Mouse (Mus musculus) kidney, embryonic 16.5 days (tissue): Measurements from ENCODE around the gene Wfdc2. TPM values are rescaled to one million over a fixed set of nuclear protein-coding genes. Genes with fewer than 3 reads are reported as not detected.
"Not testable (repeated sequence)": the region's sequence is repeated elsewhere in the genome, so short reads cannot be mapped to it uniquely, and the experiment has no call there.

ENCODE experiments used
- ATAC-seq: fragments of 200-750 bp; cut with Nextera tagmentation; 2 replicates; pipeline ENCODE4 v1.8.0; 2017; ENCODE audit warnings: moderate TSS enrichment; ENCODE audit not compliant: low FRiP score, low TSS enrichment
- H3K27ac ChIP-seq: fragments of 300-500 bp; sonication (generic); 2 replicates; pipeline ENCODE4 v1.5.1; 2014; ENCODE audit warnings: low read length
- H3K27me3 ChIP-seq: fragments of 300-500 bp; sonication (generic); 2 replicates; pipeline ENCODE4 v1.6.1; 2014; ENCODE audit warnings: low read length, control low read depth, mixed read lengths; ENCODE audit not compliant: insufficient read depth
- H3K36me3 ChIP-seq: fragments of 300-500 bp; sonication (generic); 2 replicates; pipeline ENCODE4 v1.6.1; 2014; ENCODE audit warnings: low read length, control low read depth, mixed read lengths; ENCODE audit not compliant: insufficient read depth
- H3K4me1 ChIP-seq: fragments of 300-500 bp; sonication (generic); 2 replicates; pipeline ENCODE4 v1.6.1; 2014; ENCODE audit warnings: low read length, control low read depth, mixed read lengths; ENCODE audit not compliant: insufficient read depth
- H3K4me2 ChIP-seq: fragments of 300-500 bp; sonication (generic); replicated peaks from 2 replicates; pipeline ENCODE4 v1.6.1; 2014; ENCODE audit warnings: low read depth, low read length
- H3K4me3 ChIP-seq: fragments of 300-500 bp; sonication (generic); 2 replicates; pipeline ENCODE4 v1.5.1; 2014; ENCODE audit warnings: mild to moderate bottlenecking, low read length
- H3K9ac ChIP-seq: fragments of 300-500 bp; sonication (generic); replicated peaks from 2 replicates; pipeline ENCODE4 v1.6.1; 2014; ENCODE audit warnings: low read length
- H3K9me3 ChIP-seq: fragments of 300-500 bp; sonication (generic); 2 replicates; pipeline ENCODE4 v1.6.1; 2016; ENCODE audit warnings: low read length, control low read depth
- WGBS: fragments of 180-500 bp; shearing (Covaris S2); extraction: QIAGEN DNeasy Blood & Tissue Kit; methylation state at CpG from one replicate; pipeline ENCODE4 v1.1.7; 2014; 5-methylcytosine and 5-hydroxymethylcytosine counted together
- polyA plus RNA-seq: library from polyadenylated mRNA; unstranded; fragments of >200 nt; fragmentation: Nextera tagmentation; extraction: Ambion mirVana; gene quantifications from 2 replicates; pipeline ENCODE4 v1.2.1, GENCODE M21; 2015

Wfdc2 gene
- polyA plus RNA-seq, 1 experiment from 2014 or later = 441 TPM

- 1% methylated on average over 32 of the region's 32 CpGs for WGBS
- H3K9me3 ChIP-seq = peaks cover 6% of the 10 kb centered on the region; the same call in 1 of the 2 replicates
- peak overlapping the region; percentile 85 for H3K4me2 ChIP-seq
- H3K4me3 ChIP-seq = peak overlapping the region; percentile 57
- H3K36me3 ChIP-seq = peaks cover 17% of the 10 kb centered on the region
- ATAC-seq = peak; percentile 67
- 0 out of 2 replicates have a peak, but pooled peaks cover 6% of the 10 kb centered on the region for H3K27me3 ChIP-seq
- peak overlapping the region; percentile 83 for H3K27ac ChIP-seq
- peak overlapping the region; percentile 80 for H3K9ac ChIP-seq
- H3K4me1 ChIP-seq = peaks cover 19% of the 10 kb centered on the region
Observed at GRCm38 (mm10) chr2:164563339-164564038, 1.3 kb downstream of the Wfdc2 start.

GRCm38 (mm10) chr2:164564346-164564745 is 2.1 kb downstream of the Wfdc2 start:
- peaks cover 6% of the 10 kb centered on the region; the same call in 1 of the 2 replicates for H3K9me3 ChIP-seq

GRCm38 (mm10) chr2:164566997-164567396 is 4.8 kb downstream of the Wfdc2 start:
- WGBS = 79% methylated on average over 2 of the region's 2 CpGs
- no peak overlapping the region for H3K4me2 ChIP-seq
- no peak overlapping the region for H3K9ac ChIP-seq
- peaks cover 6% of the 10 kb centered on the region; the same call in 1 of the 2 replicates for H3K9me3 ChIP-seq
- H3K36me3 ChIP-seq = peaks cover 17% of the 10 kb centered on the region
- H3K4me3 ChIP-seq = no peak overlapping the region
- ATAC-seq = no peak
- no peak overlapping the region for H3K27ac ChIP-seq
- peaks cover 19% of the 10 kb centered on the region for H3K4me1 ChIP-seq
- 0 out of 2 replicates have a peak, but pooled peaks cover 6% of the 10 kb centered on the region for H3K27me3 ChIP-seq

More at GRCm38 (mm10) chr2:164564346-164564745, 2.1 kb downstream of the Wfdc2 start:
- WGBS = 63% methylated on average over 5 of the region's 5 CpGs
- no peak overlapping the region for H3K27ac ChIP-seq
- 0 out of 2 replicates have a peak, but pooled peaks cover 6% of the 10 kb centered on the region for H3K27me3 ChIP-seq
- no peak for ATAC-seq
- H3K36me3 ChIP-seq = peaks cover 17% of the 10 kb centered on the region
- H3K4me3 ChIP-seq = peak overlapping the region; percentile 57
- peak overlapping the region; percentile 80 for H3K9ac ChIP-seq
- peak overlapping the region; percentile 85 for H3K4me2 ChIP-seq
- H3K4me1 ChIP-seq = peaks cover 19% of the 10 kb centered on the region

GRCm38 (mm10) chr2:164567460-164567859 is 5.2 kb downstream of the Wfdc2 start:
- 88% methylated on average over 5 of the region's 5 CpGs for WGBS
- no peak for ATAC-seq
- Histone ChIP-seq H3K27me3 (0 out of 2 replicates have a peak, but pooled peaks cover 2% of the 10 kb centered on the region), H3K9ac (no peak overlapping the region), H3K36me3 (peaks cover 17% of the 10 kb centered on the region), H3K9me3 (peaks cover 6% of the 10 kb centered on the region; the same call in 1 of the 2 replicates), H3K4me3 (no peak overlapping the region), H3K27ac (no peak overlapping the region), H3K4me1 (peaks cover 17% of the 10 kb centered on the region), H3K4me2 (no peak overlapping the region)

- 83% methylated on average over 6 of the region's 6 CpGs for WGBS
- not testable (repeated sequence) for H3K9ac ChIP-seq, H3K36me3 ChIP-seq, H3K4me2 ChIP-seq, H3K27ac ChIP-seq, H3K4me1 ChIP-seq, H3K4me3 ChIP-seq, H3K27me3 ChIP-seq, H3K9me3 ChIP-seq, ATAC-seq
Observed at GRCm38 (mm10) chr2:164573359-164573758, 11.1 kb downstream of the Wfdc2 start, which contains the start of gene Spint3. TSS of gene Spint3 (minus strand) at chr2:164573459.

GRCm38 (mm10) chr2:164585025-164585725 is 23.0 kb downstream of the Wfdc2 start, which contains the start of gene Wfdc6a:
TSS of gene Wfdc6a (minus strand) at chr2:164585447.
- H3K9ac ChIP-seq, H3K36me3 ChIP-seq, H3K27ac ChIP-seq, H3K4me3 ChIP-seq, H3K9me3 ChIP-seq, H3K27me3 ChIP-seq, H3K4me2 ChIP-seq, ATAC-seq: not testable (repeated sequence)
- H3K4me1 ChIP-seq = peaks cover 12% of the 10 kb centered on the region
- WGBS = 57% methylated on average over 13 of the region's 13 CpGs

GRCm38 (mm10) chr2:164592014-164592413 is 29.8 kb downstream of the Wfdc2 start:
- 8% methylated on average over 4 of the region's 4 CpGs for WGBS
- H3K4me1 ChIP-seq = peaks cover 12% of the 10 kb centered on the region
- H3K4me2 ChIP-seq = no peak overlapping the region
- no peaks in the 10 kb centered on the region for H3K36me3 ChIP-seq
- no peaks in the 10 kb centered on the region for H3K27me3 ChIP-seq
- ATAC-seq = no peak; the same call in 1 of the 2 replicates
- H3K9me3 ChIP-seq = no peaks in the 10 kb centered on the region
- H3K9ac ChIP-seq = no peak overlapping the region
- no peak overlapping the region for H3K27ac ChIP-seq
- H3K4me3 ChIP-seq = no peak overlapping the region

GRCm38 (mm10) chr2:164593494-164593893 is 31.3 kb downstream of the Wfdc2 start, which contains the start of gene Eppin:
TSS of gene Eppin (minus strand) at chr2:164593594.
- H3K4me3 ChIP-seq = no peak within 1 kb of the TSS
- H3K4me2 ChIP-seq = no peak within 1 kb of the TSS
- peaks cover 12% of the 10 kb centered on the region for H3K4me1 ChIP-seq
- no peak within 1 kb of the TSS for H3K9ac ChIP-seq
- no peak within 1 kb of the TSS for H3K27ac ChIP-seq
- no peak for ATAC-seq
- no peaks in the 10 kb centered on the region for H3K27me3 ChIP-seq
- WGBS = 85% methylated on average over 4 of the region's 4 CpGs
- no peaks in the 10 kb centered on the region for H3K9me3 ChIP-seq
- H3K36me3 ChIP-seq = no peaks in the 10 kb centered on the region

GRCm38 (mm10) chr2:164600179-164600578 is 38.0 kb downstream of the Wfdc2 start:
- 73% methylated on average over 3 of the region's 3 CpGs for WGBS

More at GRCm38 (mm10) chr2:164600179-164600578, 38.0 kb downstream of the Wfdc2 start:
- Histone ChIP-seq H3K9ac (no peak overlapping the region), H3K4me1 (no peaks in the 10 kb centered on the region), H3K9me3 (no peaks in the 10 kb centered on the region), H3K36me3 (no peaks in the 10 kb centered on the region), H3K4me2 (no peak overlapping the region), H3K27me3 (no peaks in the 10 kb centered on the region), H3K4me3 (no peak overlapping the region), H3K27ac (no peak overlapping the region)
- ATAC-seq = no peak
